Mouse (Mus musculus): ENCODE results near the gene Slc1a7. TPM values are rescaled to one million over a fixed set of nuclear protein-coding genes. Genes with fewer than 3 reads are reported as not detected.

Slc1a7 gene
- polyA plus RNA-seq, 1 experiment from 2014 or later: not detected

DNA sequence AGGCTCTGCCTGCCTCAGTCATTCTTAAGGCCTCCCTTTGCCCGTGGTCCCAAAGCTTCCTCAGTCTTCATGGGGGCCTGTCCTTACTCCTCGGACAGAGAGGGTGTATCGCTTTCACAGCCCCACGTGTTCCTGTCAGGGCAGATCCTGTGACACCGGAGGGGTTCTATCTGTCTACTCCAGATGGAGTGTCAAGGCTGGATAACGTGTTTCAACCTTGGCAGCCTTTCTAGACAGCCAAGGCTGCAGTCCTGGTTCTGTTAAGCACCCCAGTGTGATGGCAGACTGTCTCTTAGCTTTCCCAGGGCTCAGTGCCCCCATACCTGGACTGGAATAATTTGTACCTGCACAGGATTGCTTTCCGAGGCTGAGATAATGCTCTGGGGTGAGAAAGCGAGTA, 40.4 kb downstream of the Slc1a7 start:
- no peaks in the 10 kb centered on the region for H3K27me3 ChIP-seq (ENCODE audit: control insufficient read depth, insufficient read depth, low read length)
- H3K27ac ChIP-seq (ENCODE audit: low read depth, low read length): no peak overlapping the region
- DNase-seq (ENCODE audit: low spot score): no peak
- H3K36me3 ChIP-seq (ENCODE audit: control insufficient read depth, insufficient read depth, low read length): no peaks in the 10 kb centered on the region
- no peaks in the 10 kb centered on the region for H3K4me1 ChIP-seq (replicated peaks; ENCODE audit: control insufficient read depth, insufficient read depth, low read length)
- H3K9me3 ChIP-seq (ENCODE audit: control insufficient read depth, low read length): no peaks in the 10 kb centered on the region
- no peak for ATAC-seq (ENCODE audit: low FRiP score)
- H3K9ac ChIP-seq (ENCODE audit: low read depth, low read length): no peak overlapping the region
- no peak overlapping the region for H3K4me3 ChIP-seq (ENCODE audit: low read depth, low read length)
- no peak overlapping the region for H3K4me2 ChIP-seq (replicated peaks; ENCODE audit: low read depth, low read length)
- WGBS: 85% methylated on average over 8 of the region's 8 CpGs

DNA sequence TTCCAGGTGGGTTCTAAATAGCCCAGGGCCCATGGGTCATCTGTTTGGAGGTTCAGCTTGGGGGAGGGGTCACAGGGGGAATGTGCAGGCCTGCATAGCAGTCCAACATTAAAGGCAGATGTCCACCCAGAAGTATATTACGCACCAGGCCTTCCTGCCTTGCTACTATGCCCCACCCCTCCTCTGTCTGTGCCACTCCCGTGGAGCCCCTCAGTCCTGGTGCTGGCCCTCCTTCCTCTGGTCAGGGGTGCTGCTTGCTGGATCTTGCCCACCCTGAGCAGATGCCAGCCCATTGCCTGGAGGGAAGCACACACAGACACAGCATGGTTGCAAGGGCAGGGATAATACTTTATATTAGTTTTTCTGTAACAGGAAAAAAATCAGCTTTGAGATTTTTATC, 46.3 kb downstream of the Slc1a7 start:
- no peak overlapping the region for H3K27ac ChIP-seq (ENCODE audit: low read depth, low read length)
- H3K4me3 ChIP-seq (ENCODE audit: low read depth, low read length): no peak overlapping the region
- no peak overlapping the region for H3K4me2 ChIP-seq (replicated peaks; ENCODE audit: low read depth, low read length)
- 73% methylated on average over 2 of the region's 2 CpGs for WGBS
- H3K9ac ChIP-seq (ENCODE audit: low read depth, low read length): no peak overlapping the region
- no peaks in the 10 kb centered on the region for H3K36me3 ChIP-seq (ENCODE audit: control insufficient read depth, insufficient read depth, low read length)
- ATAC-seq (ENCODE audit: low FRiP score) (no peak), DNase-seq (ENCODE audit: low spot score) (no peak)
- no peaks in the 10 kb centered on the region for H3K9me3 ChIP-seq (ENCODE audit: control insufficient read depth, low read length)
- no peaks in the 10 kb centered on the region for H3K4me1 ChIP-seq (replicated peaks; ENCODE audit: control insufficient read depth, insufficient read depth, low read length)
- H3K27me3 ChIP-seq (ENCODE audit: control insufficient read depth, insufficient read depth, low read length): no peaks in the 10 kb centered on the region

- WGBS: 65% methylated on average over 14 of the region's 14 CpGs
- ATAC-seq (ENCODE audit: low FRiP score) (no peak), DNase-seq (ENCODE audit: low spot score) (no peak)
- Histone ChIP-seq H3K27me3 (ENCODE audit: control insufficient read depth, insufficient read depth, low read length) (no peaks in the 10 kb centered on the region), H3K4me2 (replicated peaks; ENCODE audit: low read depth, low read length) (no peak overlapping the region), H3K9ac (ENCODE audit: low read depth, low read length) (no peak overlapping the region), H3K27ac (ENCODE audit: low read depth, low read length) (no peak overlapping the region), H3K36me3 (ENCODE audit: control insufficient read depth, insufficient read depth, low read length) (no peaks in the 10 kb centered on the region), H3K4me3 (ENCODE audit: low read depth, low read length) (no peak overlapping the region), H3K9me3 (ENCODE audit: control insufficient read depth, low read length) (no peaks in the 10 kb centered on the region), H3K4me1 (replicated peaks; ENCODE audit: control insufficient read depth, insufficient read depth, low read length) (no peaks in the 10 kb centered on the region)
These were observed 47.1 kb downstream of the Slc1a7 start for GRCm38 (mm10) chr4:108015067-108015765.

DNA sequence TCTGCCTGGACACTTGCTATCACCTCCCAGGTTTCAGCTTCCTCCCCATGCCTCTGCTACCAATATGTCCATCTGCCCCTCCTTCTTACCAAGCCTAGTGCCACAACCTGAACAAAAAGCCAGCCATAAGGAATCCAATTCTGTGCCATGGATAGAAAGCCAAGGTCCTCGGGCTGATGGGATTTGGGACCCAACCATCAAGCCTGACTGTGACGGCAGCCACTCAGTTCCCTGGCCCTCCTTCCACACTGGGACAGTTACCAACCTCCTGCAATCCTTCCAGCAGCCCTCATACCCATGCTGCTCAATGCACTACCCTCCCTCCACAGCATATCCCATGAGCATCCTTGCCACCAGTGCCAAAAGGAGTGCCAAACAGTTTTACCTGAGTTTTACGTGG, 48.2 kb downstream of the Slc1a7 start:
- Histone ChIP-seq H3K9ac (ENCODE audit: low read depth, low read length) (no peak overlapping the region), H3K4me2 (replicated peaks; ENCODE audit: low read depth, low read length) (no peak overlapping the region), H3K4me1 (replicated peaks; ENCODE audit: control insufficient read depth, insufficient read depth, low read length) (no peaks in the 10 kb centered on the region), H3K9me3 (ENCODE audit: control insufficient read depth, low read length) (no peaks in the 10 kb centered on the region), H3K36me3 (ENCODE audit: control insufficient read depth, insufficient read depth, low read length) (no peaks in the 10 kb centered on the region), H3K27me3 (ENCODE audit: control insufficient read depth, insufficient read depth, low read length) (no peaks in the 10 kb centered on the region), H3K27ac (ENCODE audit: low read depth, low read length) (no peak overlapping the region), H3K4me3 (ENCODE audit: low read depth, low read length) (no peak overlapping the region)
- ATAC-seq (ENCODE audit: low FRiP score) (no peak), DNase-seq (ENCODE audit: low spot score) (no peak)
- WGBS: 77% methylated on average over 3 of the region's 3 CpGs

DNA sequence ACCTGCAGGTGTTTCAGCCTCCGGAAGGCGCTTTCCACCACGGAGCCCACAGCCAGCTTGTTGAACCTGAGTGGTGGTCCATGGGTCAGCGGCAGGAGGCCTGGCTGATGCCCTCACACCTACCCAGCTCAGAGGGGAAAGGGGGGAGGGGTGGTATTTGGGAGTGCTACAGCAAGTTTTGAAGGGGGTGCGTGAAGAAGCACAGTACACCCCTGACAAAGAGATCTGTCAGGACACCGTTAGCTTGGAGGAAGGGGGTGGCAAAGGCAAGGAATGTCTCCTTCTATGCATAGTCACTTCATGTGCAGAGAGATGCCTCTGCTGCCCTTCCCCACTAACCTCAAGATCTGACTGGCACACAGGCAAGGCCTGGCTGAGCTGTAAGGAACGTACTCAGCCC, 49.7 kb downstream of the Slc1a7 start:
- Histone ChIP-seq H3K27ac (ENCODE audit: low read depth, low read length) (no peak overlapping the region), H3K9ac (ENCODE audit: low read depth, low read length) (no peak overlapping the region), H3K4me3 (ENCODE audit: low read depth, low read length) (no peak overlapping the region), H3K4me2 (replicated peaks; ENCODE audit: low read depth, low read length) (no peak overlapping the region), H3K27me3 (ENCODE audit: control insufficient read depth, insufficient read depth, low read length) (no peaks in the 10 kb centered on the region), H3K4me1 (replicated peaks; ENCODE audit: control insufficient read depth, insufficient read depth, low read length) (no peaks in the 10 kb centered on the region), H3K36me3 (ENCODE audit: control insufficient read depth, insufficient read depth, low read length) (no peaks in the 10 kb centered on the region), H3K9me3 (ENCODE audit: control insufficient read depth, low read length) (no peaks in the 10 kb centered on the region)
- WGBS: 83% methylated on average over 7 of the region's 7 CpGs
- DNase-seq (ENCODE audit: low spot score) (no peak), ATAC-seq (ENCODE audit: low FRiP score) (no peak)

GRCm38 (mm10) chr4:108018241-108018923, 50.2 kb downstream of the Slc1a7 start:
- H3K27me3 ChIP-seq (ENCODE audit: control insufficient read depth, insufficient read depth, low read length): no peaks in the 10 kb centered on the region
- ATAC-seq (ENCODE audit: low FRiP score): no peak
- no peaks in the 10 kb centered on the region for H3K9me3 ChIP-seq (ENCODE audit: control insufficient read depth, low read length)
- H3K4me1 ChIP-seq (replicated peaks; ENCODE audit: control insufficient read depth, insufficient read depth, low read length): no peaks in the 10 kb centered on the region
- H3K36me3 ChIP-seq (ENCODE audit: control insufficient read depth, insufficient read depth, low read length): no peaks in the 10 kb centered on the region
- WGBS: 59% methylated on average over 10 of the region's 10 CpGs
- H3K9ac ChIP-seq (ENCODE audit: low read depth, low read length): no peak overlapping the region
- H3K4me3 ChIP-seq (ENCODE audit: low read depth, low read length): no peak overlapping the region
- no peak overlapping the region for H3K27ac ChIP-seq (ENCODE audit: low read depth, low read length)
- H3K4me2 ChIP-seq (replicated peaks; ENCODE audit: low read depth, low read length): no peak overlapping the region
- no peak for DNase-seq (ENCODE audit: low spot score)

GRCm38 (mm10) chr4:108018961-108019921, 51.1 kb downstream of the Slc1a7 start:
- Histone ChIP-seq H3K9ac (ENCODE audit: low read depth, low read length) (no peak overlapping the region), H3K27ac (ENCODE audit: low read depth, low read length) (no peak overlapping the region), H3K36me3 (ENCODE audit: control insufficient read depth, insufficient read depth, low read length) (no peaks in the 10 kb centered on the region), H3K9me3 (ENCODE audit: control insufficient read depth, low read length) (no peaks in the 10 kb centered on the region), H3K4me3 (ENCODE audit: low read depth, low read length) (no peak overlapping the region), H3K4me1 (replicated peaks; ENCODE audit: control insufficient read depth, insufficient read depth, low read length) (no peaks in the 10 kb centered on the region), H3K4me2 (replicated peaks; ENCODE audit: low read depth, low read length) (no peak overlapping the region), H3K27me3 (ENCODE audit: control insufficient read depth, insufficient read depth, low read length) (no peaks in the 10 kb centered on the region)
- DNase-seq (ENCODE audit: low spot score) (no peak), ATAC-seq (ENCODE audit: low FRiP score) (no peak)
- 54% methylated on average over 14 of the region's 14 CpGs for WGBS

- ATAC-seq (ENCODE audit: low FRiP score): no peak
- WGBS: 88% methylated on average over 6 of the region's 6 CpGs
- Histone ChIP-seq H3K9me3 (ENCODE audit: control insufficient read depth, low read length) (no peaks in the 10 kb centered on the region), H3K9ac (ENCODE audit: low read depth, low read length) (no peak overlapping the region), H3K27me3 (ENCODE audit: control insufficient read depth, insufficient read depth, low read length) (no peaks in the 10 kb centered on the region), H3K27ac (ENCODE audit: low read depth, low read length) (no peak overlapping the region), H3K4me2 (replicated peaks; ENCODE audit: low read depth, low read length) (no peak overlapping the region), H3K4me3 (ENCODE audit: low read depth, low read length) (no peak overlapping the region), H3K36me3 (ENCODE audit: control insufficient read depth, insufficient read depth, low read length) (no peaks in the 10 kb centered on the region), H3K4me1 (replicated peaks; ENCODE audit: control insufficient read depth, insufficient read depth, low read length) (no peaks in the 10 kb centered on the region)
- no peak for DNase-seq (ENCODE audit: low spot score)
These were observed 52.0 kb downstream of the Slc1a7 start for GRCm38 (mm10) chr4:108020178-108020577.

Data from hindbrain, embryonic 11.5 days (tissue).